Mouse (Mus musculus) Muller cell, postnatal 12 days (primary cell): Measurements from ENCODE around the gene Top3a.
A peak's percentile ranks its signal among the peaks of the same experiment; 100 is the strongest.
"Not testable (repeated sequence)": the region's sequence is repeated elsewhere in the genome, so short reads cannot be mapped to it uniquely, and the experiment has no call there.

Source experiments
- DNase-seq: peaks from one replicate; pipeline ENCODE4 v3.0.0-alpha.2; 2015; ENCODE audit errors: inconsistent ontology term

Gene Top3a

DNA sequence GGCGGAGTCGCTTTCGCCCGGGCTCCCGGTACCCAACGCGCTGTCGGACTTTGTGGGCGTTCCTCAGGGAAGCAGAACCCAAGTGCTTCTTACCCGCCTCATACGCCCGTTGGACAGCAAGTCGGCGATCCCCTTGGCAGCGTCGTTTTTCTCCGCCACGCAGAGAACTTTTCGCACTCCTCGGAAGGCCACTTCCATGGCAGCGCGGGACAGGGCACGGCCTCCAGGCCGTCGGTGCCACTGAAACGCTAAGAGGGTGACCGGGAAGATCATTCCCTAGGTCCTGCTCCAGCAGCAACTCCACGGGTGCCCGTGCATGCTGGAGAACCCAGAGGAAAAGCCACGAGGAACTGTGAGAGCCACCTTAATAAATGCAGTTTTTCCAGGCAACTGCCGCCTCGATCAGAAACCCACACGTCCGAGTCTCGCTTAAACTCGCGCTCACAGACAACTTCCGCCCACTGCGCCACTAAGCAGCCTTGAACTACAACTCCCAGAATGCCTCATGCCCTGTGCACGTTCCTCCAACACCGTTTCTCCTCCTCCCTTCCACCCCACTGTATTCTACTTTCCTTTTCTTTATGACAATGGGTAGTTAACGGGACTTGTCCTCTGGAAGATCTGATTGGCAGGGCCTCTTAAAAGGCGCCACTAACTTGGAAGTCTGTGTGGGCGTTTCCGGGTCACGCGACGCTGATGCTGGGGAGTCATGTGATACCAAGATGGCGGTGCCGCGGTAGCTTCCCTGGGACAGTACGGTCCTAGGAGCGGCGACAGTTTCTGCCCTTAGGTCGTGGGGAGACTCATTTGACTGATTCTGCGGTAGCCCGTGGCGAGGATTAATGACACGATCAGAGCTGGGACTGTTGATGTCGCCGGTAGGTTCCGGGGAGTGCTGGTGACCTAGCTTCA is at the start of gene Top3a, which contains the start of gene Smcr8:
Top3a (minus strand) TSS at position 537 of the 912 bp plus-strand sequence.
Smcr8 (plus strand) TSS at position 696 of the 912 bp plus-strand sequence.
- peak; percentile 95 for DNase-seq

DNA sequence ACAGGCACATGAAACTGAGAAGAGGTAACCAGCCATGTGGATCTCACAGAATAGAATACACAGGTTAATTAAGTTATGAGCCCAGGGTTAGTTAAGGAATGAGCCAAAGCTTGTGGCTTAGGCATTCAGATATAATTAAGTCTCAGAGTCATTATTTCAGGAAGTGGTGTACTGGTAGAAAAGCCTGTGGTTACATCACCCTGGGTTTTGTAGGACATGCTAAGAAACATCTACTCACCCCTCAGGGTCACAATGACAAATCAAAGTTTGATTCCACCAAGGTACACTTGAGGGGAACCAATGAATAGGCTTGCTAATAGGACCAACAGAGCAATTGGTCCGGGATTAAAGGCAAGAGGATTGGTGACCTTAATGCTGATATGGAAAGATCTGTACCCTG is 49.5 kb upstream of the Top3a start:
- no peak for DNase-seq

DNA sequence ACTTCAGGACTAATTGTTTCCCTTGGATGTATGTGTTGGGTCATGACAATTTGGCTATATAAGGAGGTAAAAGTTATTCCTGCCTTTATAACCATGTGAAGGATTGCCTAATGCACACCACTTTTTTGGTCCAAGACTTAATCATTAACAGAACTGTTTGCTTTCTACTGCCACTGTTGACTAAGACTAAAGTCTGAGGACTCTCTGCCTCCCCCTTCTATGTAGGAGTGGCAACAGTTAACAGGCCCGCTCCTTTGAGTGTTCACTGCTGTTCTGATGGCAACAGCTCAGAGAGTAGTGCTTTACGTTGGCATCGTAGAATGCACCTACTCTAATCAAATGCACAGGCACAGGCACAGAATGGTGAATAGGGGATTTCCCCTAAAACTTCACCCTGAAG is 48.0 kb upstream of the Top3a start:
- DNase-seq, result no peak

DNA sequence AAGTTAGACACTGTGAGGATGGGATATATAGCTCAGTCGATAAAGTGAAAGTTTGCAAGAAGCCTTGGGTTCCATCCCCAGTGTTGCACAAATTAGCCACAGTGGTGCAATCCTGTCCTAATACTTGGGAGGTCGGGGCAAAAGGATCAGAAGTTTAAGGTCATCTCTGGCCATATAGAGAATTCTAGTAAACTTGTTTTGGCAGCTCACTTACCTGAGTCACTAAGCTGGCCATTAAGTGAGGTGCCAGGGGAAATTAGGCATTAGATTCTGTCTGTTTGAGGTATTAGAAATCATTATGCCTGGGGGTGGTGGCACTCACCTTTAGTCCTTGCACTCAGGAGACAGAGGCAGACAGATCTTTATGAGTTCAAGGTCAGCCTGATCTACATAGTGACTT is 46.6 kb upstream of the Top3a start:
- no peak for DNase-seq

DNA sequence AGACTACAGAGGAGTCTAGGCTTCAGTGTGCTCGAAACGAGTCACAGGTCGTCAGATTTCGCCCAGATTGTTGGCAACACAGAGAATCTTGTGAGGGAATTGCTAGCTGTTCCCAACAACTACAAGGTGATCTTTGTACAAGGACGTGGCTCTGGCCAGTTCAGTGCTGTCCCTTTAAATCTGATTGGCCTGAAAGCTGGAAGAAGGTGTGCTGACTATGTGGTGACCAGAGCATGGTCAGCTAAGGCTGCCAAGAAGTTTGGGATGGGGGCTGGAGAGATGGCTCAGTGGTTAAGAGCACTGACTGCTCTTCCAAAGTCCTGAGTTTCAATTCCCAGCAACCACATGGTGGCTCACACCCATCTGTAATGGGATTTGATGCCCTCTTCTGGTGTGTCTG is 39.2 kb upstream of the Top3a start:
- no peak for DNase-seq

- DNase-seq, result not testable (repeated sequence)
Measured at GRCm38 (mm10) chr11:60811618-60812017, 34.5 kb upstream of the Top3a start, which contains the start of gene Shmt1. Gene Shmt1 (minus strand): TSS chr11:60811718.

- DNase-seq, result peak; percentile 98
Measured at GRCm38 (mm10) chr11:60811054-60811460, 33.9 kb upstream of the Top3a start.

- no peak for DNase-seq
Measured at GRCm38 (mm10) chr11:60810046-60810965, 33.1 kb upstream of the Top3a start.

DNA sequence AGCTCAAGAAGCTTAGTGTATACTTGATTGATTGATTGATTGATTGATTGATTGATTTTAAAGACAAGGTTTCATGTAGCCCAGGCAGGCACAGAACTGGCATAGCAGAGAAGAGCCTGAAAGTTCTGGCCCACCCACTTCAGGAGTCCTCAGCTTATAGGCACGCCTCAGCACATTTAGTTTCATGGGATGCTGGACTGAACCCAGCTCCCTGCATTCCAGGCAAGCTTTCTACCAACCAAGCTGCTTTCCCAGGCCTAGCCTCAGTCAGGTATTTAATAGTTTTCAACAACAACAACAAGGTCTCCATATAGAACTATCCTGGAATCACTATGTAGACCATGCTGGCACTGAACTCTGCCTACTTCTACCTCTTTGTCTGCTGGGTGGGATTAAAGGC is 32.4 kb upstream of the Top3a start:
- DNase-seq, result no peak

GRCm38 (mm10) chr11:60808286-60809070 is 31.3 kb upstream of the Top3a start:
- no peak for DNase-seq

- DNase-seq, result no peak
Measured at GRCm38 (mm10) chr11:60800892-60801291, 23.7 kb upstream of the Top3a start.

DNA sequence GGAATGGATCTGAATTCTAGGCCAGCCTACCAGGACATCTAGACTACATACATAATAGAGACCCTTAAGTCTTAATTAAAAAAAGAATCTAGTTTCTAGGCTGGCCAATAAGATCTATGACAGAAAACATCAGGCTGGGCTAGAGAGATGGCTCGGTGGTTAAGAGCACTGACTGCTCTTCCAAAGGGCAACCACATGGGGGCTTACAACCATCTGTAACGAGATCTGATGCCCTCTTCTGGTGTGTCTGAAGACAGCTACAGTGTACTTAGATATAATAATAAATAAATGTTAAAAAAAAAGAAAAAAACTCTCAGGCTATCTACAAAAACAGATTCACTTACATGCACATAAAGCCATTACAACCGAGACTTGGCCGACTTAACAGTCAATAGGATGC is 22.8 kb upstream of the Top3a start:
- DNase-seq, result no peak

DNA sequence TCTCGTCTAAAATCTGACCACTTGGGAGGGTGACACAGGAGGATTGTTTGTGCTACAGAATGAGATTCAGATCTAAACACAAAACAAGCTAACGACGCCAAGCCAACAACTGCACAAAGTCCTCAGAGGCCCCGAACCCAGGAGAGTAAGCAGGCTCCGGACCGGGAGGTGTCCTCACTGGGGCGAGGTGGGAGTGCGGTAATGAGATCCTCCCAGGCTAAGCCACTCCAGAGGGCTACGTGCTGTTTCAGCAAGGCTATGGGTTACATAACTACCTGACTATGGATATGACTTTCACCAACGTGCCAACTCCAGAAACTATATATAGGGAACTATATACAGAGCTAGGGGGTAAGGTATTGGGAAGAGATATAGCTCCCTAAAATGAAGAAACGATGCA is 19.2 kb upstream of the Top3a start:
- no peak for DNase-seq

DNA sequence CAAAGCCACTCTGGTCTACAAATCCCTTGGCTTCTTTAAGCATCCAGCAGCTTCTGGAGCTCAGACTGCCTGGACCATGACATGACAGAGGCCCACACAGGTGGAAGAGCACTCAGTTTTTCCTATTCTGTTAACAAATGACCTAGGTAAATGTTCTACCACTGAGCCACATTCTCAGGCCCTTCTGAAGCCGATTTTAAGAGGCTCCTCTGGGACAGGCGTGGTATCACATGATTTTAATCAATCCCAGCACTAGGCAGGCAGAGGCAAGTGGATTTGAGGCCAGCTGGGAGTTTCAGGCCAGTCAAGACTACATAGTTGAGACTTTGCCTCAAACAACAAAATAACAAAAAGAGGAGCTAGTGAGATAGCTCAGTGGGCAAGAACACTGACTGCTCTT is 13.3 kb upstream of the Top3a start:
- no peak for DNase-seq

DNA sequence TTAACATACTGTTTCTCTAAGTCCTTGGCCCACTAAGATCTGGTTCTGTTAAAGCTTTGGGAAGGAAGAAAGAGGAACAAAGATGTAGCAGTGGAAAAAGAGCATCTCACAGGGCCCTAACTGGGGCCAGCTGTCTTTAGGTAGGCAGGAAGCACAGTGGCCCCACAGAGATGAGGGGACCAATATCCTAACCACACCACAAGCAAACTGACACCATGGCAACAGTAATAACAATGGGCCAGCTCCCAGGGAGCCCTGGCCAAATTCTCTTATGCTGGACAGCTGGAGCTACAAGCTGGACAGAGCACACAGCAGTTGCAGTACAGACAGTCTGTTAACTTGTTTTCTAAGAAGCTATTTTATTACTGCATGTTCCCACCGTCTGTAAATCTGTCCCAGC is 10.4 kb upstream of the Top3a start:
- no peak for DNase-seq

DNA sequence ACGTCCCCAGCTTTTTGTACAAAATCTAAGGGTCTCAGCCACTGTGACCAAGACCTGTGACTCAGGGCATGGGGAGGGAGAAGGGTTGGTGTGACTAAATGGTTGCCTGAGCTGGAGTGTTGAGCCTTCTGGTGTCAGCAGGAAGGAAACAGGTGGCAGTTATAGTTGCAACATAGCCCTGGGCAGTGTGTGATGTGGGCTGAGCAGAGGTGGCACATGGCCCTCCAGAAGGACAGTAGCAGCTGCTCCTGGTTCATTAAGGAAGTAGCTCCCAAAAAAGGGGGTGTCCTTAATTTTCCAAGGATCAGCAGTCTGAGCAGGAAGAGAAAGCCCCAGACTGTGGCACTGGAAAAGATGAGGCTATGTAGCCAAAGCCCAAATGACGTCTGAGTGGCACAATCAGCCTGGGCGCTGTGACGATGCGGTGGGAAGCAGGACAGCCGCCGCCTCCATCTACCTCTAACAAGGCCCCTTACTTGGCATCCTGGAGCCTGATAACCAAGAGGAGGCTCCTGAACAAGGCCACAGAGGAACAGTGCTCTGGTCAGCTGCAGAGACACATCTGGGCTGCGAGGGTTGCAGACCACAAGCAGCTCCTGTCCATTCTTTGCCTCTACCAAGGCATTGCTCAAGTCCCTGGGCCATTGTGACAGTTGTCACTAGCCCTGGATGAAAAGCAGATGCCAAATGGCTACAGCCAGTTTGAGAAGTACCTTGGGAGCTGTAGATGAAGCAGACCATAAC is 7.2 kb upstream of the Top3a start:
- DNase-seq, result no peak

DNA sequence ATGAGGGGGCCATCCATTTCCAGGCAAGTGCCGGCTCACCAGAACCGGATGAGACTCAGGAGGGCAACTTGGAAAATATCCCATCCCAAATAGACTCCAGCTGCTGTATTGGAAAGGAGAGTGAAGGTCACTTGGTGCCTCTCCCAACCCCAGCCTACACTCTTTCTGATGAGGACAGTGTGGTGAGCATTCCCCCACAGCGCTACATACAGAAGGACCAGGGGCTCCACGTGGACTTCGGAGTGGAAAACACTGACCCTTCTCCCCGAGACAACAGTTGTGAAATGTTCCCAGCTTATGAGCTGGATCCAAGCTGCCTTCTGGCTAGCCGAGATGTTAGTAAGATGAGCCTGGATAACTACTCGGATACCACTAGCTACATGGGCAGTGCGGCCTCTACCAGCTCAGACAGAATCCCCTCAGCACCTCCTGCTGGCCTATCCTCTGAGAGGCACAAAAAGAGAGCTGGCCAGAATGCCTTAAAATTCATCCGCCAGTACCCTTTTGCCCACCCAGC is 2.6 kb upstream of the Top3a start:
- no peak for DNase-seq

- no peak for DNase-seq
Measured at GRCm38 (mm10) chr11:60777801-60778370, 721 bp upstream of the Top3a start.

DNA sequence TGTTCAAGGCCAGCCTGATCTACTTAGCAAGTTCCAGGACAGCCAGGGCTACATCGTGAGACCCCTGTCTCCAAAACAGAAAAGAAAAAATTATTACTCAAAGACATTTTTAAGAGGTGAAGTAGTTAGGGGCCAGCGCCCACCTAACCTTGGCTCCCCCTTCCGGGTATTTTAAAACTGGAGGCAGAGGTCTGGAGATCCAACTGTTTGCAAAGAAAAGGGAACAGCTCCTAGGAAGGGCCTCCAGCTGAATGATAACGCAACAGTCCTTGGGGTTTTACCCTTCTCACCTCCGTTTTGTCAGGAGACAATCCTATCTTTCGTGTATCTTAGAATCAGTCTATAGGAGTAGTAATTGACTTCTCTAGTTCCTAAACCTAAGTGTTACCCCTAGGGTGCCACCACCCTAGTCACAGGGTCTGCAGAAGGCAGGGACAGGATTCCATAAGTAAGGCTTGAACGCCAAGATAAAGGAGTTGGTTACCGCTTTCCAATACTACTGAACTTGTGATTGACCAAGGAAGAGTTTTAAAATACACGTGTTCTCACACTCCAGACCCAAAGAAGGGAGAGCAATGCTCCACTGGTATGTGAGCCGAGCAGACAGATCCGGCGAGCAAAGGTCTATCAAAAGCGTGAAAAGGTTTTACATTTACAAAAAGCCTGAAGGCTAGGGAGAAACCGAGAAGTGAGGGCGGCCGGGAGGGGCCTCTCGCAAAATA is 897 bp downstream of the Top3a start:
- DNase-seq, result no peak

DNA sequence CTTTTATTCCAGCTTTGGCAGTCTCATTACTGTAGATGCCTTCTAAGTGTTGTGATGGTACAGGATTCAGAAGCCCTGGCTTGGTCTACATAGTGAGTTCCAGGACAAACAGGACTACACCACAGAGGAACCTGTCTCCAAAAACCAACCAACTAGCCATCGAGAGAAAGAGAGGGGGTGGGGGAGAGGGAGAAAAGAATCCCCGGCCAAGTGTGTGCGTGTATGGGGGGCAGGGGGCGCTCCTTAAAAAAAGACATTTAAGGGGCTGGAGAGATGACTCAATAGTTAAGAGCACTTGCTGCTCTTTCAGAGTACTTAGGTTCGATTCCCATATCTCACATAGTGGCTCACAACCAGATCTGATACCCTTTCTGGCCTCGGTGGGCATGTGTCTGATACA is 1.6 kb downstream of the Top3a start:
- DNase-seq, result no peak
